Comparison of ENCODE assay signal across 8 mouse cellular contexts in genomic region chr11:44398782-44399225, GRCm38 (mm10). TPM values are rescaled to one million over a fixed set of nuclear protein-coding genes. Genes with fewer than 3 reads are reported as not detected.
A peak's percentile ranks its signal among the peaks of the same experiment; 100 is the strongest.
DNase-seq lines count a peak whose midpoint lies in the region; TF ChIP-seq lines count a peak whose summit lies in the region.

No protein-coding gene starts in this region.

- DNase-seq in WW6 (ENCODE audit: low read depth, low spot score), result peak; percentile 70
- peak; percentile 82 for DNase-seq in gastrocnemius, postnatal 14 days
- DNase-seq in hindlimb bud, embryonic 11.5 days (ENCODE audit: extremely low spot score, low read depth, low spot score), result peak; percentile 33
- DNase-seq in left cerebral cortex, adult 2 months (ENCODE audit: extremely low spot score in 1 of 2, low spot score in 2 of 2), result peak; percentile 59 to 63
- peak; percentile 78 to 81 for DNase-seq in lung, postnatal 4 days
- DNase-seq in retina, postnatal 1 day, result peak; percentile 83
- DNase-seq in thymus, postnatal 36 days, result peak; percentile 65 to 67

- TF ChIP-seq POLR2A in cortical plate, adult 2 months (IDR thresholded peaks at IDR 0.05; ENCODE audit: extremely low read depth, insufficient read depth, low read length), result no peak

- peaks cover 3% of the 10 kb centered on the region; the same call in 1 of the 2 replicates for H3K4me1 ChIP-seq in cortical plate, adult 2 months (ENCODE audit: control insufficient read depth, insufficient read depth, low read length)

- no peak overlapping the region for H3K27ac ChIP-seq in cortical plate, adult 2 months (ENCODE audit: insufficient read depth, low read length)
- H3K27ac ChIP-seq in left cerebral cortex, adult 2 months, result no peak overlapping the region

- peak; percentile 46; the same call in 1 of the 2 replicates for TF ChIP-seq CTCF in cortical plate, adult 2 months (IDR thresholded peaks at IDR 0.05; ENCODE audit: extremely low read depth, insufficient read depth, low read length)
- TF ChIP-seq CTCF in left cerebral cortex, adult 2 months (IDR thresholded peaks at IDR 0.05), result peak; percentile 75

- H3K4me3 ChIP-seq in cortical plate, adult 2 months (ENCODE audit: insufficient read depth, low read length), result no peak overlapping the region
- H3K4me3 ChIP-seq in left cerebral cortex, adult 2 months, result peak overlapping the region; percentile 21; the same call in 1 of the 2 replicates

- intact Hi-C loops in gastrocnemius, postnatal 14 days (cut with DNase I; ENCODE audit: low total_unique reads), result no loop called here
- intact Hi-C loops in left cerebral cortex, adult 2 months (cut with DNase I), result no loop called here

RNA-seq across cellular contexts. Expression of gene Il12b, which starts 1.1 kb away (rescaled TPM):
- polyA plus RNA-seq in cortical plate, adult 2 months (2012; rRNA removed), result not detected in 2 replicates
- total RNA-seq in gastrocnemius, postnatal 14 days (2021), result not detected
- total RNA-seq in left cerebral cortex, adult 2 months (2021), result not detected

Comparison
In these comparisons a context has a peak if more than half of its experiments do, and no peak if none do; other contexts are left out.
1. DNase-seq: peak in every context shown above with its lines; median percentile 83 in retina, postnatal 1 day; 82 in gastrocnemius, postnatal 14 days; 80 in lung, postnatal 4 days; 70 in WW6; 66 in thymus, postnatal 36 days; 61 in left cerebral cortex, adult 2 months; 33 in hindlimb bud, embryonic 11.5 days.